Mouse (Mus musculus) stomach, embryonic 16.5 days (tissue): ENCODE measurements around the gene Gab2. TPM values are rescaled to one million over a fixed set of nuclear protein-coding genes. Genes with fewer than 3 reads are reported as not detected.

Experiments
- ATAC-seq: fragments of 200-750 bp; cut with Nextera tagmentation; 2 replicates; pipeline ENCODE4 v1.8.0; 2017; ENCODE audit warnings: moderate number of reproducible peaks, moderate TSS enrichment; ENCODE audit not compliant: insufficient read depth, low FRiP score
- H3K27ac ChIP-seq: fragments of 300-500 bp; sonication (generic); 2 replicates; pipeline ENCODE4 v1.5.1; 2014; ENCODE audit warnings: low read length
- H3K27me3 ChIP-seq: fragments of 300-500 bp; sonication (generic); 2 replicates; pipeline ENCODE4 v1.6.1; 2014; ENCODE audit warnings: low read length, control low read depth, mixed read lengths; ENCODE audit not compliant: control insufficient read depth, insufficient read depth
- H3K36me3 ChIP-seq: fragments of 300-500 bp; sonication (generic); 2 replicates; pipeline ENCODE4 v1.6.1; 2014; ENCODE audit warnings: low read length; ENCODE audit not compliant: control insufficient read depth, insufficient read depth
- H3K4me1 ChIP-seq: fragments of 300-500 bp; sonication (generic); 2 replicates; pipeline ENCODE4 v1.6.1; 2014; ENCODE audit warnings: low read length, control low read depth, mixed read lengths; ENCODE audit not compliant: control insufficient read depth, insufficient read depth
- H3K4me2 ChIP-seq: fragments of 300-500 bp; sonication (generic); 2 replicates; pipeline ENCODE4 v1.6.1; 2014; ENCODE audit warnings: low read depth, low read length, mixed read lengths
- H3K4me3 ChIP-seq: fragments of 300-500 bp; sonication (generic); replicated peaks from 2 replicates; pipeline ENCODE4 v1.5.1; 2014; ENCODE audit warnings: mild to moderate bottlenecking, low read length
- H3K9ac ChIP-seq: fragments of 300-500 bp; sonication (generic); 2 replicates; pipeline ENCODE4 v1.6.1; 2014; ENCODE audit warnings: low read length
- H3K9me3 ChIP-seq: fragments of 300-500 bp; sonication (generic); replicated peaks from 2 replicates; pipeline ENCODE4 v1.6.1; 2016; ENCODE audit warnings: low read length, control low read depth; ENCODE audit not compliant: control insufficient read depth
- WGBS: fragments of 180-500 bp; shearing (Covaris S2); extraction: QIAGEN DNeasy Blood & Tissue Kit; methylation state at CpG from one replicate; pipeline ENCODE4 v1.1.7; 2014; 5-methylcytosine and 5-hydroxymethylcytosine counted together
- polyA plus RNA-seq: library from polyadenylated mRNA; unstranded; fragments of >200 nt; fragmentation: Nextera tagmentation; extraction: Ambion mirVana; gene quantifications from 2 replicates; pipeline ENCODE4 v1.2.1, GENCODE M21; 2015

Gene Gab2
- polyA plus RNA-seq, 1 experiment from 2014 or later, result 8.3 TPM

DNA sequence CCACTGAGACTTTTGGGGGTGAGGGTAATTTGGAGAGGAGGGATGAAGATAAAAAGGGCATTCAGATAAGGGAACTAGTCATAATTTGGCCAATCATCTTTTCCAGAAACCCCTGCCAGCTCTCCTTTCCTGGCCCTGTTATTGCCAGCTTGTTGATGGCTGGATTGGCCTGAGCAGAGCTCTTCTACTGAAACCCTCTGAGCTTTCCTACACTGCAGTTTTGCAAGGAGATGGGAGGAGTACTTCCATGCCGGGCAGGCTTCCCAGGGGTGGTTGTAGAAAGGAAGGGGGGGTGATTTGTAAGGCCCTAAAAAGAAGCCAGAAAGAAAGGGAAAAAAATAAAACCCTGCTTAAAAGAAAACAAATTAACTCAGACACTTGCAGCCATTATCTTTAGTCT, 181.2 kb downstream of the Gab2 start:
- Histone ChIP-seq H3K4me1 (no peaks in the 10 kb centered on the region), H3K9ac (no peak overlapping the region), H3K27me3 (no peaks in the 10 kb centered on the region), H3K27ac (no peak overlapping the region), H3K36me3 (no peaks in the 10 kb centered on the region), H3K4me3 (no peak overlapping the region), H3K4me2 (no peak overlapping the region), H3K9me3 (no peaks in the 10 kb centered on the region)
- WGBS, result 77% methylated on average over 1 of the region's 1 CpGs
- no peak for ATAC-seq

- no peak overlapping the region for H3K9ac ChIP-seq
- no peak overlapping the region for H3K27ac ChIP-seq
- ATAC-seq, result no peak
- no peak overlapping the region for H3K4me2 ChIP-seq
- no peaks in the 10 kb centered on the region for H3K9me3 ChIP-seq
- no peaks in the 10 kb centered on the region for H3K27me3 ChIP-seq
- H3K36me3 ChIP-seq, result 0 out of 2 replicates have a peak, but pooled peaks cover 4% of the 10 kb centered on the region
- H3K4me3 ChIP-seq, result no peak overlapping the region
- no peaks in the 10 kb centered on the region for H3K4me1 ChIP-seq
Observed at GRCm38 (mm10) chr7:97270367-97270766, 189.0 kb downstream of the Gab2 start.

DNA sequence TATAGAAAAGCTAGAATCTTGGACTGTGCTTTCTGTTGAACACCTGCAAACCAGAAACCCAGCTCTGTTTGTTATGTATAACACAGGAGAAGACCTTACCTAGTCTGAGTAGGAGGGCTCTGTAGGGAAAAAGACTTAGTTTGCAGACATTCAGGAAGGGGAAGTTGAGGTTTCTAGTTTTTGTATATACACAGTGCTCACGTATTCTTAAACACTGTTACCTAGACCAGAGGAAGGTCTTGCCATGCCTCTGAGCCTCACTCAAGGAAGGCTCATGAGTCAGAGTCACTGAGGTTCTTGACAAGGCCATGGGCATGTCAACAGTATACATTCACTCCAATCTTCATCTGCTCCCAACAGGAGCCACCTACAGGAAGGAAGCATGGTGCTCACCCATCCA, 189.7 kb downstream of the Gab2 start:
- H3K9me3 ChIP-seq, result no peaks in the 10 kb centered on the region
- no peaks in the 10 kb centered on the region for H3K4me1 ChIP-seq
- no peak overlapping the region for H3K9ac ChIP-seq
- H3K27ac ChIP-seq, result no peak overlapping the region
- H3K36me3 ChIP-seq, result 0 out of 2 replicates have a peak, but pooled peaks cover 4% of the 10 kb centered on the region
- 84% methylated on average over 1 of the region's 1 CpGs for WGBS
- ATAC-seq, result no peak
- H3K27me3 ChIP-seq, result no peaks in the 10 kb centered on the region
- H3K4me2 ChIP-seq, result no peak overlapping the region
- H3K4me3 ChIP-seq, result no peak overlapping the region

GRCm38 (mm10) chr7:97296986-97297385, 215.6 kb downstream of the Gab2 start:
- no peak overlapping the region for H3K4me2 ChIP-seq
- no peak overlapping the region for H3K27ac ChIP-seq
- no peaks in the 10 kb centered on the region for H3K9me3 ChIP-seq
- no peak for ATAC-seq
- 55% methylated on average over 2 of the region's 2 CpGs for WGBS
- no peak overlapping the region for H3K9ac ChIP-seq
- H3K36me3 ChIP-seq, result no peaks in the 10 kb centered on the region
- H3K27me3 ChIP-seq, result no peaks in the 10 kb centered on the region
- H3K4me1 ChIP-seq, result no peaks in the 10 kb centered on the region
- H3K4me3 ChIP-seq, result no peak overlapping the region

GRCm38 (mm10) chr7:97297466-97297865, 216.1 kb downstream of the Gab2 start:
- no peak overlapping the region for H3K27ac ChIP-seq
- H3K27me3 ChIP-seq, result no peaks in the 10 kb centered on the region
- H3K9ac ChIP-seq, result no peak overlapping the region
- H3K4me1 ChIP-seq, result no peaks in the 10 kb centered on the region
- WGBS, result 5% methylated on average over 2 of the region's 2 CpGs
- H3K36me3 ChIP-seq, result no peaks in the 10 kb centered on the region
- ATAC-seq, result no peak
- H3K9me3 ChIP-seq, result no peaks in the 10 kb centered on the region
- H3K4me2 ChIP-seq, result no peak overlapping the region
- no peak overlapping the region for H3K4me3 ChIP-seq

DNA sequence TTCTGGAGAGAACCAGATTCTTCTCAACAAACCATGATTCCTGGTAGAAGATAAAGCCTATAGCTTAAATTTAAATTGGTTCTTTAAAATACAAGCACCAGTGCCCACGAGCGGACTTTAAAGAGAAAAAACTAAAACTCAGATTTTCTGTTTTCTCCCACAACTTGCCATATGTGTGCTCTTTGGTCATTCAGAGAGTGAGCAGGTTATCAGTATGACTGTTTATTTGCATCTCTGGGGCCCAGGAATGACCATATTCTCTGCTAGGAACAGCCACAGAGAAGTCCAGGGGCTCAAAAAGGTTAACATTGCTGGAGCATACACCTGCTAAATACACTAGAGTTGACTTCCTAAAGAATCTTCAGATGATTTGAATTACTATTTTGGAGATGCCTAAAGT, 216.9 kb downstream of the Gab2 start:
- no peak overlapping the region for H3K9ac ChIP-seq
- H3K36me3 ChIP-seq, result no peaks in the 10 kb centered on the region
- no peak overlapping the region for H3K4me2 ChIP-seq
- ATAC-seq, result no peak
- H3K4me1 ChIP-seq, result no peaks in the 10 kb centered on the region
- no peaks in the 10 kb centered on the region for H3K27me3 ChIP-seq
- WGBS, result 95% methylated on average over 2 of the region's 2 CpGs
- no peaks in the 10 kb centered on the region for H3K9me3 ChIP-seq
- H3K4me3 ChIP-seq, result no peak overlapping the region
- no peak overlapping the region for H3K27ac ChIP-seq

- Histone ChIP-seq H3K4me2 (no peak overlapping the region), H3K4me1 (no peaks in the 10 kb centered on the region), H3K27me3 (no peaks in the 10 kb centered on the region), H3K27ac (no peak overlapping the region), H3K9me3 (no peaks in the 10 kb centered on the region), H3K4me3 (no peak overlapping the region), H3K36me3 (no peaks in the 10 kb centered on the region), H3K9ac (no peak overlapping the region)
- 83% methylated on average over 6 of the region's 6 CpGs for WGBS
- ATAC-seq, result no peak
Observed at GRCm38 (mm10) chr7:97298943-97299342, 217.6 kb downstream of the Gab2 start.

DNA sequence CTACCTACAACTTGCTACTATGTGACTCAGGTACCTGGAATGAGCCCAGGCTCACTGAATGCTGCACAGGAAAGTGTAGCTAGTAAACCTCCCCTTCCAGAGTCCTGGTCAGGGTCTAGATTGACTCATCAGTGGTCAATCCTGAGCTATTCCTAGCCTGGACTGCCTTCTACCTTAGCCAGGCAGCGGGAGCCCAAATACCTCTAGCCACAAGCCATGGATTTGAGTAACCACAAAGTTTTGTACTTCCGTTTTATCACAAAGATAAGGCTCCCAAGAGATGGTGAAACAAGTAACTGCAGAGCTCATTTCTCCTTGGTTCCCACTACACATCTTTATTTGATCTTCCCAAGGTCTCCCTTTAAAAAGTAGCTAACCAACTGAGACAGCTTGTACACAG, 219.5 kb downstream of the Gab2 start:
- no peaks in the 10 kb centered on the region for H3K9me3 ChIP-seq
- H3K9ac ChIP-seq, result no peak overlapping the region
- H3K36me3 ChIP-seq, result peaks cover 7% of the 10 kb centered on the region
- H3K27ac ChIP-seq, result no peak overlapping the region
- H3K4me1 ChIP-seq, result no peaks in the 10 kb centered on the region
- no peak overlapping the region for H3K4me2 ChIP-seq
- H3K4me3 ChIP-seq, result no peak overlapping the region
- no peak for ATAC-seq
- H3K27me3 ChIP-seq, result no peaks in the 10 kb centered on the region
- 80% methylated on average over 2 of the region's 2 CpGs for WGBS

DNA sequence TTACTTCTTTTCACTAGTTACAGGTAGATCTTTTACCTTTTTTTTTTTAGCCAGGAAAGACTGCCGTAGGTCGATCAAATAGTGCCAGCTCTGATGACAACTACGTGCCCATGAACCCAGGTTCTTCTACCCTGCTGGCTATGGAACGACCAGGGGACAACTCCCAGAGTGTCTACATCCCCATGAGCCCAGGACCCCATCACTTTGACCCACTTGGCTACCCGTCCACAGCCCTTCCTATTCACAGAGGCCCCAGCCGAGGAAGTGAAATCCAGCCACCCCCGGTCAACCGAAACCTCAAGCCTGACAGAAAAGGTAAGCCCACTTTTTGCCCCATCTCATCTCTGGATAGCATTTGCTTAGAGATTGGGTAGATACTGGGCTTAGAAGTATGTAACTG, 219.9 kb downstream of the Gab2 start:
- H3K27me3 ChIP-seq, result no peaks in the 10 kb centered on the region
- 86% methylated on average over 8 of the region's 8 CpGs for WGBS

DNA sequence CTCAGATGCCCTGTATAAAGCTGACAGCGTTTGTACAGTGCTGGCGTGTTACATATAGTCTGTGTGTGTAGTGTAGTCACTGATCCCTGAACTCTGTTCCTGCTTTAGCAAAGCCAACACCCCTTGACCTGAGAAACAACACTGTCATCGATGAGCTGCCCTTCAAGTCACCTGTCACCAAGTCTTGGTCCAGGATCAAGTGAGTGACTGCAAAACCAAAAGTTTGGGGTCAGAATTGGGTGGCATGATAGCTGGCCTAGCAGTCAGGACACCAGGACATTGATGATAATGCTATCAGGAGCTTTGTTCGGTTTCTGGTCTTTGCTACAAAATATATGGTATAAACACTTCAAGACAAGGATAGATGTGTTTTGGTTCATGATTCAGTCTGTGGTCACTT, 220.9 kb downstream of the Gab2 start:
- Histone ChIP-seq H3K27me3 (no peaks in the 10 kb centered on the region), H3K4me1 (no peaks in the 10 kb centered on the region), H3K9me3 (no peaks in the 10 kb centered on the region), H3K4me2 (no peak overlapping the region), H3K27ac (no peak overlapping the region), H3K36me3 (peaks cover 17% of the 10 kb centered on the region), H3K4me3 (no peak overlapping the region), H3K9ac (no peak overlapping the region)
- 71% methylated on average over 4 of the region's 4 CpGs for WGBS
- no peak for ATAC-seq

More for the DNA sequence above, 219.9 kb downstream of the Gab2 start:
- H3K9me3 ChIP-seq, result no peaks in the 10 kb centered on the region
- no peak overlapping the region for H3K4me2 ChIP-seq
- peaks cover 10% of the 10 kb centered on the region for H3K36me3 ChIP-seq
- H3K9ac ChIP-seq, result no peak overlapping the region
- H3K27ac ChIP-seq, result no peak overlapping the region
- no peaks in the 10 kb centered on the region for H3K4me1 ChIP-seq
- ATAC-seq, result no peak
- no peak overlapping the region for H3K4me3 ChIP-seq
